Mouse (Mus musculus) liver, embryonic 14.5 days (tissue): ENCODE measurements around the gene Ap3b2. TPM values are rescaled to one million over a fixed set of nuclear protein-coding genes. Genes with fewer than 3 reads are reported as not detected.

Source experiments
- ATAC-seq: fragments of 200-750 bp; cut with Nextera tagmentation; 2 replicates; pipeline ENCODE4 v1.8.0; 2017; ENCODE audit warnings: moderate number of reproducible peaks, mild to moderate bottlenecking, moderate library complexity; ENCODE audit not compliant: insufficient read depth
- DNase-seq, 3 experiments: peaks; one replicate each; pipeline ENCODE4 v3.0.0-alpha.2; 2012 to 2013; ENCODE audit warnings: low read depth in 3 of 3, low spot score in 3 of 3
- H3K27ac ChIP-seq: fragments of 300-500 bp; sonication (generic); 2 replicates; pipeline ENCODE4 v1.5.1; 2014; ENCODE audit warnings: moderate library complexity, mild to moderate bottlenecking, control low read depth, inconsistent platforms
- H3K27me3 ChIP-seq: fragments of 300-500 bp; sonication (generic); 2 replicates; pipeline ENCODE4 v1.6.1; 2014; ENCODE audit warnings: mild to moderate bottlenecking, low read length, moderate library complexity; ENCODE audit not compliant: control insufficient read depth, insufficient read depth
- H3K36me3 ChIP-seq: fragments of 300-500 bp; sonication (generic); replicated peaks from 2 replicates; pipeline ENCODE4 v1.6.1; 2014; ENCODE audit warnings: low read depth; ENCODE audit not compliant: control insufficient read depth, insufficient read depth
- H3K4me1 ChIP-seq, 2 experiments: fragments of 200-500 bp in 1 of 2; fragments of 300-500 bp in 1 of 2; sonication (generic) in 1 of 2; replicated peaks; 2 replicates each; pipeline ENCODE4 v1.6.1; 2012 to 2014; ENCODE audit warnings: antibody characterized with exemption in 1 of 2, inconsistent platforms in 1 of 2, low read length in 1 of 2; ENCODE audit not compliant: control insufficient read depth in 2 of 2, insufficient read depth in 2 of 2
- H3K4me2 ChIP-seq: fragments of 300-500 bp; sonication (generic); 2 replicates; pipeline ENCODE4 v1.6.1; 2014; ENCODE audit warnings: low read depth, mild to moderate bottlenecking, control low read depth, moderate library complexity
- H3K4me3 ChIP-seq, 2 experiments: fragments of 200-500 bp in 1 of 2; fragments of 300-500 bp in 1 of 2; sonication (generic) in 1 of 2; 2 replicates each; pipeline ENCODE4 v1.5.1; 2012 to 2014; ENCODE audit warnings: low read depth in 2 of 2, low read length in 2 of 2, mild to moderate bottlenecking in 2 of 2, control low read depth in 1 of 2, inconsistent platforms in 1 of 2, moderate library complexity in 1 of 2; ENCODE audit not compliant: insufficient read depth in 1 of 2
- H3K9ac ChIP-seq: fragments of 300-500 bp; sonication (generic); replicated peaks from 2 replicates; pipeline ENCODE4 v1.6.1; 2014; ENCODE audit warnings: mild to moderate bottlenecking, control low read depth, moderate library complexity
- H3K9me3 ChIP-seq: fragments of 300-500 bp; sonication (generic); 2 replicates; pipeline ENCODE4 v1.6.1; 2016; ENCODE audit warnings: low read length, mixed read lengths; ENCODE audit not compliant: control insufficient read depth
- CTCF ChIP-seq: IDR thresholded peaks from 2 replicates; pipeline ENCODE4 v1.5.1; 2016; ENCODE audit warnings: antibody characterized with exemption, low read depth, control low read depth
- EP300 ChIP-seq: IDR thresholded peaks from 2 replicates; pipeline ENCODE4 v1.6.1; 2016; ENCODE audit warnings: antibody characterized with exemption, low read depth
- WGBS: fragments of 180-500 bp; shearing (Covaris S2); extraction: QIAGEN DNeasy Blood & Tissue Kit; methylation state at CpG from one replicate; pipeline ENCODE4 v1.1.7; 2014; ENCODE audit not compliant: insufficient replicate concordance; 5-methylcytosine and 5-hydroxymethylcytosine counted together
- polyA plus RNA-seq, 2 experiments: library from polyadenylated mRNA; depleted of rRNA in 1 of 2; stranded (reverse) in 1 of 2; unstranded in 1 of 2; fragments of >200 nt; fragmentation: Nextera tagmentation in 1 of 2; extraction: Ambion mirVana in 1 of 2; gene quantifications; 2 replicates each; pipeline versions ENCODE4 v1.2.1 to v1.2.3; 2012 to 2014

Ap3b2 gene
- polyA plus RNA-seq (2012; rRNA removed) (0.03 and 0.24 TPM in 2 replicates), polyA plus RNA-seq (2014; fragmentation: Nextera tagmentation; extraction: Ambion mirVana) (not detected in 2 replicates)

- 1% methylated on average over 56 of the region's 57 CpGs for WGBS
- DNase-seq = peak in 1 of 3 experiments; percentile 4
- ATAC-seq = no peak
- peaks cover 20% of the 10 kb centered on the region for H3K27me3 ChIP-seq
- no peak for TF ChIP-seq EP300
- no peak for TF ChIP-seq CTCF
- H3K9me3 ChIP-seq = no peaks in the 10 kb centered on the region
- H3K36me3 ChIP-seq = no peaks in the 10 kb centered on the region
- H3K27ac ChIP-seq = no peak within 1 kb of the TSS
- H3K9ac ChIP-seq = no peak within 1 kb of the TSS
- H3K4me1 ChIP-seq = no peaks in the 10 kb centered on the region
- peak within 1 kb of the TSS; percentile 17 to 36; a peak in 3 of 4 replicates for H3K4me3 ChIP-seq
- H3K4me2 ChIP-seq = peak within 1 kb of the TSS; percentile 21
Measured at GRCm38 (mm10) chr7:81493331-81494021, at the start of gene Ap3b2. Gene Ap3b2, minus strand, starts transcription at chr7:81493925.

DNA sequence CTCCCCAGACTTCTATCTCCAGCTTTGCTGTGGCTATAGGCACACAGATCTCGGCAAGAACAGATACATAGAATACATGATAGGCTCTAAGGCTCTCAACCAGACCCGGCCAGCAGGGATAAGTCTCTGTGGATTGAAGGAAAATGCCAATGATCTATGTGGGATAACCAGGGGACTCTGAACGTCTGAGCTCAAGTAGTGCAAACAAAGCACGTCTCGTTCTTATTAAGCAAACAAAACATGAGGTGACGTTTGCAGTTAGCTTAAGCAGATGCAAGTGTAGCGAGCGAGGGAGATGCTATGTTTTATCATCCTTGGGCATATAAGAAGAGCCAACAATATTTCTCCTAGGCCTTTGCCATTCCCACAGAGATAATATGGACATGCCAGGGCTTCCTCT lies 49.2 kb upstream of the Ap3b2 start:
- H3K4me2 ChIP-seq = no peak overlapping the region
- H3K4me1 ChIP-seq = 0 out of 4 replicates have a peak, but pooled peaks cover 0 to 3% of the 10 kb centered on the region in 2 experiments
- H3K4me3 ChIP-seq = no peak overlapping the region
- H3K9ac ChIP-seq = no peak overlapping the region
- no peaks in the 10 kb centered on the region for H3K9me3 ChIP-seq
- H3K27ac ChIP-seq = no peak overlapping the region
- no peaks in the 10 kb centered on the region for H3K27me3 ChIP-seq
- DNase-seq (no peak), ATAC-seq (no peak)
- no peaks in the 10 kb centered on the region for H3K36me3 ChIP-seq
- TF ChIP-seq EP300 = no peak
- TF ChIP-seq CTCF = no peak
- WGBS = 69% methylated on average over 8 of the region's 8 CpGs

DNA sequence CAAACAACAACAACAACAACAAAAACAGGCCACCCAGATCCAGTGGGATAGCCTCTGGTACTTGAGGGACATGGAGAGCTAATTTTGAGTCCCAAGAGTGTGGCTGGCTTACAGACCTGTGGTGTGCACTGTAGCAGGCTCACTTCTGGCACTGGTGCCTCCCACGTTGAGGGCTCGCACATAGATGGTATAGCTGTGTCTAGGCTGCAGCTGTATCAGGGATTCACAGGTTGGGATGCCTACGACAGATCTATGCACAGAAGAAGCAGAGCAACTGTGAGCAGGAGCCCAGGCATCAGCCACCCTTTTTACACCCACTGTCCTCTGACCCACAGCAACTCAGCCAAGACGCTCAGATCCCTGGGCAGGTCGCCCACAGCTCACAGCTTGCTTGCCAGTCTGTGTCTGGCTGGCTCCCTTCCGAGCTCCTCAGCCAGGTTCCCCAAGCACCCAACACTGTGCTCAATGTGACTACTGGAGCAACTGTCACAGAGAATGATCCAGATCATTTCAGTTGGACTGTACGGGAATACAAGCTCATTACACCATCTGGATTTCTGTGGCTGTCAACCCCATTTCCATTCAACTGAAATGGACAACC lies 48.3 kb upstream of the Ap3b2 start:
- DNase-seq = no peak
- WGBS = 57% methylated on average over 7 of the region's 7 CpGs
- H3K4me1 ChIP-seq = 0 out of 4 replicates have a peak, but pooled peaks cover 0 to 4% of the 10 kb centered on the region in 2 experiments

DNA sequence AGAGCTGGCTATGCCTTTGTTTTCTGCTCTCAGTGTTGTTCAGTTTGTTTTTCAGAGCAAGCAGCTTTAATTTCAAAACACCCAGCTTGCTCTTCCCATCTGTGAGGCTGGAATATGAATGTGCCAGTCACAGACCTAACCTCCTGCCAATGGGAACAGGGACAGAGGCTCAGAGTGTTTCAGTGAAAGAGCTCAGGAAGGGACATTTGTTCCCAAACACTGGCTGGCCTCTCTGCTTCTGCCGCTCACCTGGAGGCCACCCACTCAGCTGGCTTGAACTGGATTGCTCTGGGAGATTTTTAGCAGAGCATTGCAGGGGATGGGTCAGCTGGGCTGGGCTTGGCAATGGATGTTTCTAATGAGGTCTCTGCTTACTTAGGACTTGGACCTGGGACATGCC lies 47.3 kb upstream of the Ap3b2 start:
- DNase-seq = no peak
- TF ChIP-seq CTCF (no peak), EP300 (no peak)
- Histone ChIP-seq H3K9ac (no peak overlapping the region), H3K36me3 (no peaks in the 10 kb centered on the region), H3K9me3 (no peaks in the 10 kb centered on the region), H3K4me3 (no peak overlapping the region), H3K4me1 (0 out of 4 replicates have a peak, but pooled peaks cover 0 to 8% of the 10 kb centered on the region in 2 experiments), H3K4me2 (no peak overlapping the region), H3K27ac (no peak overlapping the region), H3K27me3 (no peaks in the 10 kb centered on the region)
- no peak for ATAC-seq
- WGBS = 70% methylated on average over 1 of the region's 1 CpGs

More for the DNA sequence above, 48.3 kb upstream of the Ap3b2 start:
- no peak overlapping the region for H3K4me3 ChIP-seq
- H3K27me3 ChIP-seq = no peaks in the 10 kb centered on the region
- no peaks in the 10 kb centered on the region for H3K36me3 ChIP-seq
- H3K9me3 ChIP-seq = no peaks in the 10 kb centered on the region
- TF ChIP-seq EP300 (no peak), CTCF (no peak)
- H3K4me2 ChIP-seq = no peak overlapping the region
- no peak overlapping the region for H3K9ac ChIP-seq
- no peak for ATAC-seq
- no peak overlapping the region for H3K27ac ChIP-seq

- Histone ChIP-seq H3K36me3 (no peaks in the 10 kb centered on the region), H3K4me1 (0 out of 4 replicates have a peak, but pooled peaks cover 0 to 8% of the 10 kb centered on the region in 2 experiments), H3K27ac (no peak overlapping the region), H3K4me3 (no peak overlapping the region), H3K9me3 (no peaks in the 10 kb centered on the region), H3K4me2 (no peak overlapping the region), H3K27me3 (no peaks in the 10 kb centered on the region), H3K9ac (no peak overlapping the region)
- ATAC-seq = no peak
- WGBS = 33% methylated on average over 2 of the region's 2 CpGs
- no peak for DNase-seq
- no peak for TF ChIP-seq CTCF
- no peak for TF ChIP-seq EP300
Measured at GRCm38 (mm10) chr7:81539565-81539964, 45.8 kb upstream of the Ap3b2 start.
